Mouse (Mus musculus) inflammation-experienced regulatory T-cells, adult 6 months (primary cell): ENCODE data around the gene Mgll. TPM values are rescaled to one million over a fixed set of nuclear protein-coding genes. Genes with fewer than 3 reads are reported as not detected.

Experiments
- ATAC-seq: one replicate; pipeline ENCODE4 v1.8.0; 2017
- polyA plus RNA-seq, 3 experiments: library from polyadenylated mRNA; unstranded; fragments of 100-300 nt; shearing (Covaris generic); gene quantifications; one replicate each; pipeline ENCODE4 v1.2.1; 2017

Gene Mgll
- polyA plus RNA-seq, 3 experiments from 2014 or later: 1.2 to 2.3 TPM; not detected in 1

GRCm38 (mm10) chr6:88804966-88805577, 80.9 kb downstream of the Mgll start:
- ATAC-seq: no peak

GRCm38 (mm10) chr6:88809091-88810037, 85.2 kb downstream of the Mgll start:
- no peak for ATAC-seq

DNA sequence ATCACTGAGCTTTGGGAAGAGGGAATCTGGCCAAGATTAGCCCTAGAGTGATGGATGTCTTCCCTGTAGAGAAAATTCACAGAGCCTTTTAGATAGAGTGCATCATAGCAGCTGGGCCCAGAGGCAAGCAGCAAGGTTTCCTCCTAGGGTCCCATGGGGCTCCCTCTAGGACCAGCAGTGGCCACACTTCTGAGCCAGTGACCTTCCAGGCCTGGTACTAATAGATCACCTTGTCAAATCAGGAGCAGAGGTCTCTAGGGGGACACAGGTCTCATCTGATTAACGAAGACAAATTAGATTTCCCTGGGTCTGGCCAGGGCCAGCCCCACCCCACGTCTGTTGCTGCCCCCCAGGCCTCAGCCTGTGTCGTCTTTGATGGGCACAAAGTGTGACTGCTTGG, 86.1 kb downstream of the Mgll start:
- no peak for ATAC-seq

DNA sequence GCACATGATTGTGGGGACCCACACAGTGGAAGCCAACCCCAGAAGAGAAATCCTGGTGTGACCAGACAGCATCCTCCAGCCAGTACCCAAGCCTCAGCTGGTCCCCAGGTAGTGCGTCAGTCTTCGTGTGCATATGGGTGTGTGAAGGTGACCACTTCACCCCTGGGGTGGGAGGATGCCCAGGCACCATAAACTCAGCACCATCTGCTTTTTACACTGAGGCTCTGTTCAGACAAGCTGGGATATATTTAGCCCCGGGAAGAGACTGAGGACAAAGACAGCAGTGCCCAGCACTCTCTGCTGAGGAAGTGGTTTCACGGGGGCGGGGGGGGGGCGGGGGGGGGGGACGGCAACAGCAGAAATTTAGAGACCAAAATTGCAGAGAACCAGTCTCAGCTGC, 87.2 kb downstream of the Mgll start:
- no peak for ATAC-seq

DNA sequence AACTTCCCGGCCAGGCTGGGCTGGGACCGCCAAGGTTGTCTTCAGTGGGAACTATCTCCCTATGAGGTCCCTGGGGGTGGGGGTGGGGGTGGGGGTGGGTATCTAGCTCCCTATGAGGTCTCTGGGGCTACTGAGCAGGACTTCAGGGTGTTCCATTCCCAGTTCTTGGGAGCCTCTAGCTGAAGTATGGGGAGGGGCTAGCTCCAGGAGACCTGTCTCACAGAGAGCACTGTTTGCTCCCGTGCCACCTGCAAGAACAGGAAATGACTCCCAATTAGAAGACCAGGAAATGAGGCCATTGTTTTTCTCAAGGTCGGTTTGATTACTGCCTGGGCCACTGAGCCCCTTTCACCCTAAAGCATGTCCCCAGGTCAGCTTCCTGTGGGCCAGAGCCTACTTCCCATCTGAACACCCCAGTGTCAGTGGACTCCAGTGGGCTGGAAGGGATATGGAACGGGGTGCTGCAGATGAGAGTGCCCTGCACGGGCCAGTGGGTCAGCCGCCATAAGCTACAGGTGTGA, 87.7 kb downstream of the Mgll start:
- ATAC-seq: no peak

- ATAC-seq: peak; percentile 54
Measured at GRCm38 (mm10) chr6:88812886-88813285, 88.7 kb downstream of the Mgll start.

DNA sequence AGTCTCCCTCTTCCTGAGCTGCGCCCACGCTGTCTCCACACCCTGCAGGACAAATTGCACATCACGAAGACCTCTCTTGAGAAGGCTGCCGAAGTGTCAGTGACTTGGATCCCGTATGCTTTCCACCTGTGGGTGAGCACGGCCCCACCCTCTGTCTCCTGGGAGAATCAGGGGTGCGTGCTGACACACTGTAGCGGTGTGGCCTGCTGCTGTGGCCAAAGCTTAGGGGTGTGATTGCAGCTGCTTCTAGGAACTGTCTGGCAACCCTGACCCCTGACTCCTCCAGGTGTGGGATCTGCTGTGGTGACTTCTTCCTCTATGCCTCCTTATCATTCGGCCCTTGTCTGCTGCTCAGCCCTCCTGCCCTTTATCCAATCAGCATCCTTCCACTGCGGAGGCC, 89.6 kb downstream of the Mgll start:
- ATAC-seq: no peak

DNA sequence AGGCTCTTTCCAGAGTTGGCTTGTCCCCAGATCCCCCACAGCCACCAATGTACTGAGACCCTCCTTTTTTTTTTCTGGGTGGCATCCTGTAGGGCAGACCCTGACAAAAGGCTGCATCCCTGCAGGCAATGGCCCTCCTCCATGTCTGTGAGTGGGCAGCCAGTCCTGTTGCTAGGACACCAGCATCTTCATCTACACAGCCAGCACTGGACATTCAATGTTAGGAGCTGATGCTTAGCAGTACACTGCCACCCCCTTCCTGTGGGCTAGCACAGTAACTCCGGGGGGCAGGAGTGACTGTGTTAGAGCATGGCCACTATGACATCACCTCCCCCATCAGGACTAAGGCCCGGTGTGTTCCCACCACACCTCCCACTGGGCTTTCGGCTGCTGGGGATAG, 90.8 kb downstream of the Mgll start:
- no peak for ATAC-seq

DNA sequence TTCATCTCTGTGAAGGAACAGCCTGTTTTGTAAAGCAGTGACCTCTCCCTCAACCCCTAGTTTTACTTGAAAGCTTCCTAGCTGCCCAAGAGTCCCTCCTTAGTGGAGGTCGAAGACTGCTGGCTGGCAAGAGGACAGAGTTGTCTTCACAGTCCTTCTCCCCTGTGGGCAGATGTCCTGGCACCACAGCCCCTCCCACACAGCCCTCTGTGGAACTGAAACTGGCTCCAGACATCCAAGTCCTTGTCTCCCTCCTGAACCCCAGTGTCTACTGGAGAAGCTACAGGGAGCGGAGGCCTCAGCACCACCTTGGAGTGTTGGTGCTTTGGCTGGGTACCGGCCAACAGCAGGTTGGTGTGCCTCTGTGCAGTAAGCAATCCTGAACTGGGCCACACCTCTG, 91.3 kb downstream of the Mgll start:
- no peak for ATAC-seq

GRCm38 (mm10) chr6:88816913-88817312, 92.7 kb downstream of the Mgll start:
- no peak for ATAC-seq

- ATAC-seq: no peak
Measured at GRCm38 (mm10) chr6:88820853-88821252, 96.6 kb downstream of the Mgll start.

DNA sequence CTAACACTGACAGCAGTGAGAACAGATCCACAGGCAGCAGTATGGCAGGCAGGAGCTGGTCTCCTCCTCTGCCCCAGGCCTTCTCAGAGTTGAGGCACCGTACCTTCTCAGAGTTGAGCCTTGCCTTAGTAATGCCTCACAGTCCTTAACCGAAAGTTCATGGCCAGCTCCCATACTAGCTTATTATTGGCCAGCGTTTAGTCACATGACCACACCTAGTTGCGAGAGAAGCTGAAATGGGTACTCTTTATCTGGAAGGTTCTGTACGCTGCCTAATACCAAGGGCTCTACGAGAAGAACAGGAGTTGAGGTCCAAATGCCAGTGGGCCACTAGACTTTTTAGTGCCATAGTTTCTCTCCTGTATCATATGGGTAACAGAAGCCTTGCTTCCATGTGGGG, 97.1 kb downstream of the Mgll start:
- no peak for ATAC-seq

GRCm38 (mm10) chr6:88821901-88822300, 97.7 kb downstream of the Mgll start:
- no peak for ATAC-seq

DNA sequence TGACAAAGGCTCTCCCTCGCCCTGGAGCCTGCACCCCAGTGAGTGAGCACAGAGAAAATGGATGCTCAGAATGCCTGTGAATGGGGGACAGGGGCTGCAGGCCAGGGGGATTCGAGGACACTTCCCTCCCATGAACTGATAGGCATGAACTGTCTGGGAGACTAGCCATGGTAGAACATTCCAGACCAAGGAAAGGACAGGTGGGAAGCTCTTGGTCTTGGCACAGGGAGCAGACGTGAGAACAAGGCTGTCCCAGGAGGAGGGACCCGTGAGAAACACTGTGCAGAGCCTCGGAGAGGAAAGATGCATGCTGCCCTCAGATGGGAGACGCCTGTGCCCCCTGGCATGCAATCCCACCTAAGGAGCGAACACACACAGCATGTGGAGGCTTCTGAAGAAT, 100.0 kb downstream of the Mgll start:
- no peak for ATAC-seq

DNA sequence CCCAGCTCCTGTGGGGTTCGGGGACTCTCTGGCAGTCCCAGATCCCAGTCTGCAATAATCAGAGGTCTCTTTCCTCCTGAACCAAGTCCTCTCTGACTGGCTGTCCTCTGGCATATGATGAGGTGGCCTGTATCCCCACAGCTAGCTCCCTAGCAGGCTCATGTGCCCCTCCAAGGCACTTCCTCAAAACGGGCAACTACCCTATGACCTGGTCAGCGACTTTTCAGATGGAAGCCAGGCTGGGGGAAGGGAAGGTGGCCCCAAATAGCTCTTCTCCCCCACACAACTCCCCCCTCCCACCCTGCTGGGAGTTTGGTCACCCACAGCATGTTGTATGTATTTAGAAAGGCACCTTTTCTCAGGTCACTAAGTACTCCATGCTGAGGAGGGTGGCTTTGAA, 101.9 kb downstream of the Mgll start:
- ATAC-seq: no peak

DNA sequence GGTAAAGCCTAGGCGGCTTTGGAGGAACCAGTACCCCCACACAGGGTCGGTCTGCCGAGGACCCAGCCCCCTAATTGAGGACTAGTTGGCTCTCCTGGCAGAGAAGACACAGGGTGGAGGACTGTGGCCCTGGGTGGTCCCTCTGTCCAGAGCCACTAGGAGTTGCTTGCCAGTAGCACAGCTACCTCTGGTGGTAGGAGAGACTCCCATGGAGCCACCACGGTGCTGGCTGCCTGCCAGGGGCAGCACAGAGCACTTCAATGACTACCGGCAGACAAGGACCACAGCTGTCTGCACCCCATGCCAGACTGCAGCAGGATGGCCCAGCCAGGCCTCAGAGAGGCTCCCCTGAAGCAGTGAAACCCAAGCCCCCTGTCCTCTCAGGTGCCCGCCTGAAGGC, 102.3 kb downstream of the Mgll start:
- ATAC-seq: no peak

DNA sequence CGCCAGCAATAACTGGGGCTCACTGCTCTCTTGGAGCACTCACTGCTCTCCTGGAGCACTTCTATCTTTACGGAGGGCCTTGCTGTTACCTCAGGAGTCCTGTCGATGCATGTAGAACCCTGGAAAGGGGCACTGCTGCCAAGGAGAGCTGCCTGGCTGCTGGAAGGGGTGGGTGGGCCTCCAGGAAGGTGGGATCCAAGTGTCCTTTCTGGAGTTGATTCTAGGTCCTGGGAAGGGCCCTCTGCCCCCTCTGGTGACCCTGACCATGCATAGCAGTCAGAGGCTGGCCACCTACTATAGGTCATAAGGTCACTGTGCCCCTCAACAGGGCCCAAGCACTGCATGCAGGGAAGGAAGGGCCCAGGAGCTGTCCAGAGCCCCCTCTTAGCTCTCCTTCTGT, 102.8 kb downstream of the Mgll start:
- no peak for ATAC-seq

- ATAC-seq: no peak
Measured at GRCm38 (mm10) chr6:88827395-88828205, 103.4 kb downstream of the Mgll start.

DNA sequence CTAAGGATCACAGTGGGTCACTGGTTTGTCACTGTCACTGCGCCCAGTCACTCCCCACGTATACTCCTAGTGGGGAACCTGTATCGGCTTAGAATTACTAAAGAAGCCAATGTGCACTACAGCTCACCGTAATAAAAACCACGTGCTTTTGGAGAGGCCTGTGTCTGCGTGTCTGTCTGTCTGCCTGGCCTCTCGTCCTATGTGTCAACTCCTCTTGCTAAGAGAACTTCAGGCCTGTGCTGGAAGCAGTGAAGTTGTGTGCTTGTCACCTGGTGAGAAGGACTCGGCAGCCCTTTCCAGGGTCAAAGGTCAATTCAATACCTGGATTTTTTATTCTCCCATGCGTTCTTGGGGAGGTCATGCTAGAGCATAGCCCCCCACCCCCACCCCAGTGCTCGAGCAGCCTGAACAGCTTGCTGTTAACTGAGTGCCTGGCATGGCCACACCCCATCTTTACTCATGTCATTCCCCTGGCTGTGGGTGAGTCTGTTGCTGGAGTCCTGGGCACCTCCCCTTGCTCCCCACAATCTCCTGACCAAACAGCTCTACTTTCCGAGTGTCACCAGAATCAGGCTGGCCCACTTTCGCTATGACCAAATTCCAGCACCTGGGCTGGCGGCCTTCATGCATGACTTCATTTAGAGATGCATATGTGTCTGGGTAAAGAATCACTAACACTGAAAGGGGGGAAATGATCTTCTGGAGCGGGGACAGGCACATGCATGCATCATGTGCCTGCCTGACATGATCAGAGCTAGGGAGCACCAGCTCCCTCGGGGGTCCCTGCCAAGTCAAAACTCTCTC, 104.2 kb downstream of the Mgll start:
- ATAC-seq: no peak

GRCm38 (mm10) chr6:88829579-88829978, 105.4 kb downstream of the Mgll start:
- ATAC-seq: no peak

DNA sequence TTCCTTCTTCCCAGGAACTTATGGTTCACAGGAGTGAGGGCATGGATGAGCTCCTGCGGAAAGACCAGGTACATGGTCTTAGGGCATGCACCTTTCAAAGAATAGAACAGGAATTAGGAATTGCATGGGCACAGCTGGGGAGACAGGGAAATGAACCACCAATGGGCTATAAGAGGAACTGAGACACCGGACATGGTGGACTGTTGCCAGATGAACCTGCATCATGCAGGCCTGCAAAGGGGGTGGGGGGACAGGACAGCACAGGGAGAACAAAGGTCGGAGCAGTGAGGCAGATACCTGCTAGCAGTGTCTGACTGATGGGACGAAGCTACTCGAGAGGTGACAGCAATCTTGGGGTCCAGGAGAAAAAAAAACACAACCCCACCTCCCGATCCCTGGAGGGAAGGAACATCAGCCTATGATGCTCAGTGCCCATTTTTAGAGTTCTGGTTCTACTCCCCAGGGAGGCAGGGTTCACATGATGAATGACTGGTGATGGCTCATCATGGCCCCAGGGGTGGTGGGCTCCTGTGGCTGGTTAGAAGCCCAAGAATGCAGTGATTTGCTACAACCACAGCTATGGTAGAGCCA, 106.0 kb downstream of the Mgll start:
- ATAC-seq: no peak

GRCm38 (mm10) chr6:88831456-88831855, 107.2 kb downstream of the Mgll start:
- peak; percentile 63 for ATAC-seq
